Mouse (Mus musculus) liver (tissue): ENCODE data around the gene Gemin4.
A peak's percentile ranks its signal among the peaks of the same experiment; 100 is the strongest.

Source experiments
- DNase-seq: peaks from one replicate; pipeline ENCODE4 v3.0.0-alpha.2; 2020; ENCODE audit warnings: mixed read lengths

Gemin4 gene

DNA sequence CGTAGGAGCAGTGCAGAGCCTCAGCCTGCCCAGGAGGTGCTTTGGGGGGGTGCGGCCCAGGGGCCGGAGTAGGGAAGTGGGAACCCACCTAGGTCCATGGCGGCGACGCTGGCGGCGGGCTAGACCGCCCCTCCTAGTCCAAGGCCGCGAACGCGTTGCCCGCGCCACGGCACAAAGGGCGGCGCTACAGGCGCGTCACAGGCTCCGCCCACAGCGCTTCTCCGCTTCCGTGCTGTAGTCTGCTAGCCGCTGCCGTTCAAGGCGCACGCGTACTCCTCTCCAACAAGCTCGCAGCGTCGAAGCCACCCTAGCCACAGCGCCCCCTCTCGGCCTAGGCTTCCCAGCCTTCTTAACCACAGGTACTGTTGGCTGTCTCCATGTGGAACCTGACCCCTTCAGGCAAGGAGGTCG lies at the start of gene Gemin4, which contains the start of gene Dbil5:
Gene Gemin4, minus strand, starts transcription at position 275 of the 411 bp plus-strand sequence.
Gene Dbil5, plus strand, starts transcription at position 219 of the 411 bp plus-strand sequence.
- peak; percentile 97 for DNase-seq

DNA sequence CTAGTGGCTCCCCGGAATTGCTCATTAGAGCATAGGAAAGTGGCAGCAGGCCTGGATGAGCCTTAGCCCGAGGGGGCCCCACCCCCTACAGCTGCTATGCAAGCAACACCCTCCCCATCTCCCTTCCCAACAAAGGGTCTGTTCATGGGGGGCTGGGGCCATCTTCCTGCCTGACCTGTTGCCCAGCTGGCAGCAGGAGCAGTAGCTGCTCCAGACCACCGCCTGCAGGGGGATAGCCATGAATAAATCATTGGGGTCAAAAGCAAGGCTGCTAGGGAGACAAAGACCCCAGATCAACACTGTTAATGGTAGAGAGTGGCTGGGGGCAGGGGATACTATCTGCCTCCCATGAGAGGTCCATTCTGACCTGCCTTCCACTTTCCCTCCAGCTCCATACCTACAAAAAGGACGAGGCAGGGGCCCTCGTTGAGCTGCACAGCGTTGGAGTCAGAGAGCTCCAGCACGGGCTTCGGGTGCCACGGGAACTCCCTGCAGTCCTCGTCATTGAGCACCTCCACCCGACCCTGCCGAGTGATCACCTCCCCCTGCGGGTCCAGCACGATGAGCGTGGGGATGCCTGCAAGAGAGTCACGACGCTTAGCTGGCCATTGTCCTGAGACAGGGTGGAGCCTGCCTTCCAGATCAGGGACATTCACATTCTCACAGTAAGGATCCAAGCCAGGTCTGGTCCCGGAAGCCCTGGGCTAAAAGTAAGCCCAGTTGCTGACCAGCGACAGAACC lies 45.3 kb upstream of the Gemin4 start:
- DNase-seq, result no peak

DNA sequence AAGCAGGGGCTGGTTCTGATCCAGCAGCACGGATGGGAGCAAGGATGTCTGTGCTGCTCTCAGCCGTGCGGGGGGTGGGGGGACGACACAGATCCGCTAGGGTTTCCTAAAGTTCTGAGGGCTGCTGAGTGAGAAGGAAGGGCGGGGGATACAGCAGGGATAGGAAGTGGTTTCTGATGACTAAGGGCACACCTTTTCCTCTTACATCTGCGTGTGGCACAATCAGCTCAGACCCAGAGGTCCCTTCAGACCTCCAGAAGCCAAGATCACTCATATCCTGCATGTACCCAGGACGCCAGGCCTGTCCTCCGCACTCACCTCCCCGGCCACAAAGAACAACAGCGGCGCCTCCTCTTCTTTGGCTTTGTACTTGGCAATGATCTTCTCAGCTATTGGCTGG lies 43.8 kb upstream of the Gemin4 start:
- no peak for DNase-seq

DNA sequence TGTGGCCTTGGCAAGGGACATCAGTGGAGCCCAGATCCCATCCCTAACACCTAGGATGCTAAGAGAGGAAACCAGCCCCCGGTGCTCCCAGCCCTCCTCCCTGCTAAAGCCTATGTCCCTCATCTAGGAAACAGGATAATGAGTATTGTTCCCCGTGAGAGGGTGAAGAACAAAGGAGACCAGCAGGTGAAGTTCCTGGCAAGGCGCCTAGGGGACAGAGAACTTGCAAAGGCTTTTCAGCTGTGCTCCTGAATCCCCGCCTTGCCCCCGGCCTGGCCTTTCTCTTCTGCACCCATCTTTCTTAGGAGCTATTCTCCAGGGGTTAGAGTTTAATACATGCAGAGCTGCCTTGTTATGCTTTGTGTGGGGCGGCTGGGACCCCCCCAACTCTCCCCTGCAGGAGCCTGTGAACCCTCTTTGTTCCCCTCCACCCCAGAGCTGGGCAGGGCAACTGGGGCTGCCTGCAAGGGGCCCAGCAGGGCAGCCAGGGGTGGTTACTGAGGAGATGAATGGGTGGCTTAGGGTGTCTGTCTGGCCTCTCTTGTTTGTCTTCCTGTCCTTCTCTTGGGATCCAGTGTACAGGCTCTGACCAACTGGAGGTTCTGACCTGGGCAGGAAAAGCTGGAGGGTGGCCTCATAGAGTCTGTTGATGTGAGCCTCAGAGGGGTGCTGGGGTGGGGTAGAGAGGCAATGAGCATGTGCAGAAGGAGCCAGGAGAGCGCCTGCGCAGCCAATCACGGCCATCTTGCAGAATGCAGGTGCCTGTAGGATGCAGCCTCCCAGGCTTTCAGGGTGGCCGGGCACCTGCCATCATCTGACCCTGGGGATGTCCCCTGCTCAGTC lies 43.0 kb upstream of the Gemin4 start:
- DNase-seq, result no peak

DNA sequence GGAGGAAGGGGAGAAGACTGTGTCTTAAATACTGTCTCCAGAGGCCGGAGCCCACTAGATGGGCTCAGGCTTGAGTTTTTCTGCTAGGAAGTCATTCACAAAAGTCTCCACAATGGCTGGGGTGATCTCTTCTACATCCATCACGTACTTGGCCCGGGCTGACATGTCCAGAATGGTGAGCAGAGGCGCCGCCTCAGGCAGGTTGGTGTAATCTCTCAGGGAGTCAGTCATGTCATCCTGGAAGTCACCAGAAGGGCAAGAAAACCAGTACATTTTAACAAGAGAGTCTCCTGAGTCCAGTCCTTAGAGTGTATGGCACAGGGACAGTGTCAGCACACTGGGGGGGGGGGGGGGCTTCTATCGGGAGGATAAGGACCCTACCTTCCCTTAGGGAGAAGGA lies 41.0 kb upstream of the Gemin4 start:
- no peak for DNase-seq

DNA sequence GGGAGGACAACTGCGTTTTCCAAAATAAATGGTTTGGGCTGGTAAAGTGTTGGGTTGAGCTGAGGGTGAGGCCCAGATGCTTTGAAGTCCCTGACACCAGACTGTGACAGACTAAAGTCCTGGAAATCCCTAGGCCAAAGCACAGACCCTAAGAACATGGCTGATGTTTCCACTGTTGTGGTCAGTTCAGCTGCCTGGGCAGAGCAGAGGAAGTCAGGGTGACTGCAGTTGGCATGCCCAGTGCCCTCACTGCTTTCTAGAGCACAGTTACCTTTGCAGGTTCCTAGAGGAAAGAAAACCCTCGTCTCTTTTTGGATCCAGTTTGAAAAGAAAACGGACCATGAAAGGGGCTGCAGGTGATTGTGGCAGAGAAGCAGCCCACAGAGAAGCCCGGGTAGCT lies 39.9 kb upstream of the Gemin4 start:
- DNase-seq, result no peak

DNA sequence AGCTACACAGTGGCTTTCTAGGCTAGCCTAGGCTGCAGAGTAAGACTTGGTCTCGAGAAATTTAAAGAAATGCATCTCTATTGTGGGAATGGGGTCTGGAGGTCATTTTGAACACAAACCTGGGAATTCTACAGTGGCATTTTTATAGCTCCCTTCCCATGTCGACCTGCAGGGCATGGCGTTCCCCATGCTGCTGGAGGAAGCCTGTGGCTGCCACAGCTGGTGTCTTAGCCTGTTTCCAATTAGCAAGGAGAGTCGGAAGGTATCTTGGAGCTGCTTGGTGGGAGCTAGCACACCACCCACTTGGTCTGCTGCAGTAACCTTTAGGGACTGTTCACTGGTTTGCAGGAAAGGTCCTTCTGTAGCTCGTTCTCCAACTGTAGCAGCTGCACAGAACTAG lies 38.7 kb upstream of the Gemin4 start:
- DNase-seq, result no peak

DNA sequence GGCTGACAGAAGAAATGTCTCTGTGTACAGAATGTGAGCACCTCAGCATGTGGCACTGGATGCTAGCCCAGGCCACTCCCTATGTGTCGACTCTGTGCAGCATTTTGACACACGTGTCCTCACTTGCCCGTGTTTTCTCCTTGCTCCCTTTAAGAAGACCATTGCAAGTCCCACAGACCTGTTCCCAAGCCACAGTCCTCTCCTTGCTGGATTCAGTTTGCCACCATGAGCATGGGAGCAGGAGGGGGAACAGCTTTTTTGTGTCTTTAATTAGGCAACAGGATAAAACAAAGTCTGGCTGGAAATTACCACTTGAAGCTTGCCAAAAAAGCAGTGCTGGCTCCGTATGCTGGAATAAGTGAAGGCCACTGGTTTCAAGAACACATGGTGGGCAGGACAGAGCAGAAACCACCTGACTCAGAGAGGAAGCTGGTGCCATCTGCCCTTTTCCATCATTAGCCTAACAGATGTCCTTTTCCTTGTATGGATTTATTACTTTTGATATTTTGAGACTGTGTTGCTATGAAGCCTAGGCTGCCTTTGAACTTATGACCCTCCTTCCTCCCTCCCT lies 38.1 kb upstream of the Gemin4 start:
- DNase-seq, result no peak

DNA sequence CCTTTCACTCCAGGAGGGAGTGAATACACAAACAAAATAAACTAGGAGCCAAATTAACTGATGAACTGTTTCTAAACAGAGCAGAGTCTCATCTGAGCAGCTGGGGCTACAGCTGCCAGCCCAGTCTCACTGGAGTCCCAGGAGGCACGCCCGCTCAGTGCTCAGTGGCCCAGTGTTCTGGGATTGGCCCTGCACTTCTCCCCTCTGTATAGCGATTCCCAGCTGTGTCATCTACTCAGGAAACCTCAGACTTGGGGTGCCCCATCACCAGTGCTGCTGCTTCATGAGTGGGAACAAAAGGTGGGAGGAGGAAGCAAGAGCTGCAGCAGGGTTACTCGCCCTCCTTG lies 36.4 kb upstream of the Gemin4 start:
- DNase-seq, result no peak

DNA sequence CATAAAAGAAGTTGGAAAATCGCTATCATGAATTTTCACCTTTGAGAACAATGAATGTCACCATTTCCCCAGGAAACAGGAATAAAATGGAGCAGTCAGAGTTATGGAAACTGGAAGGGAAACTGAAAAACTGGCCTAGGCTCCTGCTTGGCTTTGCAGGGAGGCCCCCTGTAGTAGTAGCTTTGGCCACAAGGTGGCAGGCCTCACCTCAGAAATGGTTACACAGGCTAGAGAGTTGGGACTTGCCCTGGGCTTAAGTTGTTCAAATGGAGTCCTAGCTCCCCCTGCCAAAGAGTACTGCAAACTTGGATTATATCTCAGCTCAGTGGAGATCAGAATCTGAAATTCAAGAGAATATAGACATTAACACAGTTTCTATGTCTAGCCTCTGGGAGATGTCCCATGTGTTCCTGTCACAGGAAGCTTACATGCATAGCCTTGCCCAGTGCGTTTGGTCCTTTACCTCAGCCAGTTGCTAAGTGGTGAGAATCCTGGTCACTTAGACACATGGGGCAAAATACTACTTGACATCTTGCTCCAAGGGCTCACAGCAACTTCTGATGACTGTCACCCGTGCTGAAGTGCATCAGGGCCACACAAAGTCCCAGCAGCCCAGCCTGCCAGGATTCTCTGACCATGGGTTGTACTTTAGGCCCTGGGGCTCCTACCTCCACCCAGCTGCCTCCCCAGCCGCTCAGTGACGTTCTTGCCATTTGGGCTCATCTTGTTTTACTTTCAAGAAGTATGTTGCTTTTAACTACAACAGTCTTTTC lies 35.9 kb upstream of the Gemin4 start:
- DNase-seq, result peak; percentile 79

DNA sequence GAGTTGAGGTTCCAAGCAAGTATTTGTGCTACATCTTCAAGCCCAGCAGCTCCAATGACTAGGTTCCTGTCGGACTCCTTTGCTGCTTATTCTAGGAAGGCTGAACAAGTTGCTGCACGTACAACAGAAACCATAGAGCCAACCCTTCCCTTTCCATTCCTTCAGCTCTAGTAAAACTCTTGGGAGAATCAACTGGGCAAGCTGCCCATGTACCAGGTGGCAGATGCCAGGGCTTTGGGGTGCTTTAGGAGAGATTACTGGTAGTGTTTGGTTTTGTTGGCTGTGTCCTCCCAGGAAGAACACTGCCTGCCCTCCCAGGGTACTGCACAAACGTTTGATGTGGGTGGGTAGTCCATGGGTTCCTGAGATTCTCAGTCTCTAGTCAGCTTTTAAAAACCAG lies 34.6 kb upstream of the Gemin4 start:
- DNase-seq, result no peak

DNA sequence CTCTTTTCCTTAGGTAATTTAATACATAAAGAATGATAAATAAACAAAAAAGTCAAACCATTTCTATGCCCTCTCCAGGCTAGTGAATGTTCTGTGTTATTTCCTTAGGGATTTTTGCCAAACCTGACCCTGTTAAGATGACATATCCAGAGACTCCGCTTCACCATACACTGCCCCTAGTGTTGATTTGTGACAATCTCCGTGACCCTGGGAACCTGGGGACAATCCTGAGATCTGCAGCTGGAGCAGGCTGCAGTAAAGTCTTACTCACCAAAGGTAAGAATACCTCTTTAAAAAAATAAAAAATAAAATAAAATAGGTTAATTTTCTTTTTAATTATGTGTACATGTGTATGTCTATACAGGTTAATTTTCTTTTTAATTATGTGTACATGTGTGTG lies 29.8 kb upstream of the Gemin4 start:
- DNase-seq, result no peak

DNA sequence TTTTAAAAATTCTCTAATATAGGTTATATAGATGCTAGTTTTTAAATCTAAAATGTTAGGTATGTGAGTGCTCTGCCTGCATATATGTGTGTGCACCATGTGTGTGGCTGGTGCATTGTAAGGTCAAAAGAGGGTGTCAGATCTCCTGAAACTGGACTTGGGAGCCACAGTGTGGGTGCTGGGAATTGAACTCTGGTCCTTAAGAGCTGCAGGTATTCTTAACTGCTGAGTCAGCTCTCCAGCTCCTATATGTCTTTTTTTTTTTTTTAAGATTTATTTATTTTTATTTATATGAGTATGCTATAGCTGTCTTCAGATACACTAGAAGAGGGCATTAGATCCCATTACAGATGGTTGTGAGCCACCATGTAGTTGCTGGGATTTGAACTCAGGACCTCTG lies 29.0 kb upstream of the Gemin4 start:
- DNase-seq, result no peak

DNA sequence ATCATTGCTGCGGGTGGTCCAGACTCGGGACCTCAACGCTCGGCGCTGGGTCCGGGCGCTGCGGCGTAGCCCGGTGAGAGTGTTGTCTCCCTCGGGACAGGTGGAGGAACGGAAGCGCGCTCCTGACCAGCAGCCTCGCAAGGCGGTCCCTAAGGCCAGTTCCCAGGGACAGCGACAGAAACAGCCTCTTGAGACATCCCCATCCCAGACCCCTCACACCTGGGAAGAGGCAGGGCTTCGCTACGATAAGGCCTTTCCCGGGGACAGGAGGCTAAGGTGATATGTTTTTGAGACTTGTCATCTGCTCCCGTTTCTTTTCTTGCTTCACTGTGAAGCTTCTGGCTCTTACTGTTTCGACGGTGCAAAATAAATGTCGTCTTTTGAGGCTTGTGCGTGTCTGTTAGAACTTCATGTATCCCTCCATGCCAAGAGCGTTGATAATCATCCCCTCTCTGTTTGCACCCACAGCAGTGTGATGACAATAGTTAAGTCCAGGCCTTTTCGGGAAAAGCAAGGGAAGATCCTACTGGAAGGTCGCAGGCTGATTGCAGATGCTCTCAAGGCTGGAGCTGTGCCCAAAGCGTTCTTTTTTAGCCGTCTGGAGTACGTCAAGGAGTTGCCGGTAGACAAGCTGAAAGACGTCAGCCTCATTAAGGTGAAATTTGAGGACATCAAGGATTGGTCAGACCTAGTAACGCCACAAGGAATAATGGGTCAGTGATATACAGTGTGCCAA lies 26.5 kb upstream of the Gemin4 start:
- DNase-seq, result no peak

DNA sequence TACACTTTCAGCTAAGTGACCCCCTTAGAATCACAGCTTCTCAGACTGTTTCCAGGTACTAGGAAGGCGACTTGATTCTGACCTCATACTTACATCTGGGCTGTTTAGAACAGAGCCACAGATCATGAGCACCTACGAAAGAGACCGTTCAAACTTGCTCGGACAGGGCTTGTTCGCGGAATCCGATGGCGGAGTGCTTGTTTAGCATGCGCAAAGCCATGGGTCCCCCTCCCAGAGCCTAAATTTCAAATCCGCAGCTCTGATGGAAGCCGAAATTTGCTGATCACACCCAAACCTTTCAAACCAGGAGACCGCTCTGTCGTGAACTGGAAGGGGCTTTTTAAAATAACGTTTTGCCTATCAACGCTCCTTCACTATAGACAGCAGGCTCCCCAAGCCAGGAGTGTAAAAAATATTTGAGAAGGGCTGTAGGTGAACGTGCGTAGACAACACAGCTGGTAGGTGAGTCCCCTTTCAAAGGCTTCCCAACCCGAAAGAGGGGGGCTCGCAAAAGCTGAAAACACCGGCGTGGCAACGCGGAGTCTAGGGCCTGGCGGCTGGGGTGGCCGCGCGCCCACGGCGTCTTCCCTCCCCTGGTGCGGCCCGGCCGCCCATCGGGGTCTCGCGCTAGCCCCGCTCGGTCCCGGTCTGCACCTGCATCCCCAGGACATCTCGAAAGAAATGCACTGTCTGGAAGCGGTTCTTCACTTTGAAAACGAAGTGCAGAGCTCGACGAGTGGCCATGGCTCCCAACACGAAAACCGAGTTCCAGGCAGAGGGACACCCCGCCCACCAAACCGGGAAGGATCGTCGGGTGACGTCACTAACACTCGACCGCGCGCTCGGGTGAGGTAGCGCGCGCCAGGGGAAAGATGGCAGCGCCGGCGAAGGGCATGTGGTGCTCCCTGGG lies 25.7 kb upstream of the Gemin4 start, which contains the start of the genes Mrm3 and Glod4:
Gene Mrm3, plus strand, starts transcription at position 815 of the 910 bp plus-strand sequence.
Gene Glod4, minus strand, starts transcription at position 825 of the 910 bp plus-strand sequence.
- DNase-seq, result peak; percentile 89

DNA sequence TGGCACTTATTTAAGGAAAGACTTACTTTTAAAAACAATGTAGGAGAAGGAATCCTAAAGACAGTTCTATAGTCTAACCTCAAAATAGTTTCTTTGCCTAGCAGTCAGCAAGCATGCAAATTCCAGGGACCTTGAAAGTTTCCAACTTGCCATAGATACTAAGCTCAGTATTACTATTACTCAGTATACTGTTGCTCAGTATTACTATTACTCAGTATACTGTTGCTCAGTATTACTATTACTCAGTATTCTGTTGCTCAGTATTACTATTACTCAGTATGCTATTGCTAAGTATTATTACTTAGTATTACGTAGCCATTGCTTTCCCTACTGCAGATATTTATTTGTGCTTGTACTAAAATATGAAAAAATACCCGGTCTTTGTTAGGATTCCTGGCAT lies 22.3 kb upstream of the Gemin4 start:
- no peak for DNase-seq

DNA sequence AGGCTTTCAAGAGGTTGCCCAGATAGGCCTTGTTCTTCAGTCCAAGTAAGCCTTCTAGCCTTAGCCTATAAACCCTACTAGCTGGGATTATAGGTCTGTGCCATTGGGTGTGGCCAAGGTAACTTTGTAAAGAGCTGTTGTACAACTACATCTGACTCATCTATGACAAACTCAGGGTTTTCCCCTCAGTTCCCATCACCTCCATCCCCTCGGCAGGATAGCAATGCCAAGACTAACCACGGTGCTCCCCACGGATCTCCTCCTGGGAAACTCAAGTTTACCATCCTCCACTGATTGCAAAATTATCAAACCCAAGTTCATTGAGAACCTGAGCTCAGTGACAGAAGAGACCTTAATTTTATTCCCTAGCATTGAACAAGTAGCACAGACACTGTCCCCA lies 18.7 kb upstream of the Gemin4 start:
- no peak for DNase-seq

DNA sequence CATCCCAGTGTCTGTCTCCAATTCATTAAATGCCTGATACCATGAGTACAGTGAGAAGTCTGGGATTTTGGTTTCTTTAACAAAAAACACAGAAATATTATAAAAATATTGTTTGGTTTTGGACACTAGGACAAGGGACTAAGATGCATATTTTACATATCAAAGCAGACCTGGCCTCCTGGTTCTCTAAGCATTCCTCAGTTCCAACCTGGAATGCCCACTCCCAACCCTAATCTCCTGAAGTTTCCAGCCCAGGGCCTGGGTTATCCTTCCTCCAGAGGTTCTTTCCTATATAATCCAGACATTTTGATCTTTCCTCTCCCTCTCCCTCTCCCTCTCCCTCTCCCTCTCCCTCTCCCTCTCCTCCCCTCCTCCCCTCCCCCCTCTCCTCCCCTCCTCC lies 7.6 kb upstream of the Gemin4 start:
- DNase-seq, result no peak

DNA sequence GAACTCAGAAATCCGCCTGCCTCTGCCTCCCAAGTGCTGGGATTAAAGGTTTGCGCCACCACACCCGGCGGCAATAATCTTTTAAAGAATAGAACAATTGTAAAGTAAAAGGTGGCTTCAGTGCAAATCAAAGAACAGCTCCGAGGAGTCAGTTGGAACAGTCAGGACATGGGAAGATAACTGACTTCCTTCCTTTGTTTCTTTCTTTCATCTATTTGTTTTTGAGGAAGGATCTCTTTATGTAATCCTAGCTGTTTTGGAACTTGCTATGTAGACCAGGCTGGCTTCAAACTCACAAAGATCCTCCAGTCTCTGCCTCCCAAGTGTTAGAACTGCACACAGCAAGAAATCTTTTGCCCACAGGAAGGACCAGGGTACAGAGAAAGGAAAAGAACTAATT lies 7.2 kb upstream of the Gemin4 start:
- no peak for DNase-seq

DNA sequence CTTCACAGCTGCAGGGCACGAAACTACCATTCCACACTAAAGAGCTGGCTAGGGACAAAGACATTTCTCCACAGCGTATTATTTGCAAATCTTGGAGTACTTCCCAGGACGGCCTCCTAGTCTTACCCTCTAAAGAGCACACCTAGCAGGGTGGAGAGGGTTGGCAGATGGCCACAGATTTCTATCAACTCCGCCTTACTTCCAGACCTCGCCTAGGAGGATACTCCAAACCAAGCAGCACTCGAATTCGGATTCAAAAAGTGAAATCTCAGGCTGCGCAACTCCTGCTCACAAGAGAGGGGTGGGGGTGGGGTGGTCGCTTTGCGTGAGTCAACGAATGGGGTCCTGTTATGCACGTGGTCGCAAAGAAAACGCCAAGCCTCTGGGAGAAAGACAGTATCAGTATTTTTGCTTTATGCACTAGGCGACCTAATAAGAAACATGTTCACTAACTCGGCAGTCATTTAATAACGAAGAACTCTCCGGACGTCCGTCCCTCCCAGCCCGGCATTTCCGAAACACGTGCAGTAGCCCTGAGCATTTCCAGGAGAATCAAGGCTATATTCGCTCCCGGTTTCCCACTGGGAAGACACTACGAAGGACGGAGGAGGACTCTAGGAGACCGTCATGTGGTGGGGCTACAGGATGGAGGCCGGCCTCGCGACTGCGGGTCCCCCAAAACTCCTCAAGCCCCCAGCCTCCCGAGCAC lies 629 bp downstream of the Gemin4 start:
- peak; percentile 23 for DNase-seq
